Mouse (Mus musculus) frontal cortex, postnatal 25 days (tissue): ENCODE results near the gene Habp4.

Source experiments
- DNase-seq, 2 experiments: peaks; one replicate each; pipeline ENCODE4 v3.0.0; 2022; ENCODE audit warnings: low spot score in 2 of 2

Habp4 gene

GRCm38 (mm10) chr13:64161548-64161915, at the start of gene Habp4:
Gene Habp4 (plus strand): TSS chr13:64161824.
- peak; percentile 91 to 96 for DNase-seq

GRCm38 (mm10) chr13:64117442-64117841, 44.2 kb upstream of the Habp4 start:
- DNase-seq: no peak

GRCm38 (mm10) chr13:64120760-64121159, 40.9 kb upstream of the Habp4 start:
- no peak for DNase-seq

- no peak for DNase-seq
Measured at GRCm38 (mm10) chr13:64123491-64124188, 38.0 kb upstream of the Habp4 start.

GRCm38 (mm10) chr13:64124886-64125285, 36.7 kb upstream of the Habp4 start:
- no peak for DNase-seq

- DNase-seq: no peak
Measured at GRCm38 (mm10) chr13:64126316-64126715, 35.3 kb upstream of the Habp4 start.

GRCm38 (mm10) chr13:64128858-64129615, 32.6 kb upstream of the Habp4 start, which contains the start of gene Slc35d2:
Gene Slc35d2 (minus strand): TSS chr13:64129368.
- DNase-seq: no peak

- no peak for DNase-seq
Measured at GRCm38 (mm10) chr13:64129616-64130375, 31.8 kb upstream of the Habp4 start.

GRCm38 (mm10) chr13:64150121-64150520, 11.5 kb upstream of the Habp4 start:
- no peak for DNase-seq

- DNase-seq: peak; percentile 68 to 69
Measured at GRCm38 (mm10) chr13:64152241-64152669, 9.4 kb upstream of the Habp4 start.

- DNase-seq: peak; percentile 29 to 36
Measured at GRCm38 (mm10) chr13:64152671-64153082, 8.9 kb upstream of the Habp4 start.

GRCm38 (mm10) chr13:64153083-64153682, 8.4 kb upstream of the Habp4 start, which contains the start of gene Zfp367:
Gene Zfp367 (minus strand): TSS chr13:64153202.
- DNase-seq: peak; percentile 88 to 94

GRCm38 (mm10) chr13:64153751-64154267, 7.8 kb upstream of the Habp4 start:
- DNase-seq: no peak

GRCm38 (mm10) chr13:64154651-64155050, 7.0 kb upstream of the Habp4 start:
- DNase-seq: no peak

GRCm38 (mm10) chr13:64155171-64155571, 6.5 kb upstream of the Habp4 start:
- DNase-seq: no peak

- DNase-seq: no peak
Measured at GRCm38 (mm10) chr13:64156966-64157365, 4.7 kb upstream of the Habp4 start.

GRCm38 (mm10) chr13:64161916-64162611, 440 bp downstream of the Habp4 start:
- DNase-seq: peak; percentile 33 to 42

- DNase-seq: no peak
Measured at GRCm38 (mm10) chr13:64162626-64163025, 1.0 kb downstream of the Habp4 start.

- DNase-seq: no peak
Measured at GRCm38 (mm10) chr13:64163147-64163715, 1.6 kb downstream of the Habp4 start.

GRCm38 (mm10) chr13:64169746-64170145, 8.1 kb downstream of the Habp4 start:
- DNase-seq: no peak

- DNase-seq: no peak
Measured at GRCm38 (mm10) chr13:64178000-64178399, 16.4 kb downstream of the Habp4 start.
